ENCODE assay signal across 23 mouse cellular contexts in the genomic region with DNA sequence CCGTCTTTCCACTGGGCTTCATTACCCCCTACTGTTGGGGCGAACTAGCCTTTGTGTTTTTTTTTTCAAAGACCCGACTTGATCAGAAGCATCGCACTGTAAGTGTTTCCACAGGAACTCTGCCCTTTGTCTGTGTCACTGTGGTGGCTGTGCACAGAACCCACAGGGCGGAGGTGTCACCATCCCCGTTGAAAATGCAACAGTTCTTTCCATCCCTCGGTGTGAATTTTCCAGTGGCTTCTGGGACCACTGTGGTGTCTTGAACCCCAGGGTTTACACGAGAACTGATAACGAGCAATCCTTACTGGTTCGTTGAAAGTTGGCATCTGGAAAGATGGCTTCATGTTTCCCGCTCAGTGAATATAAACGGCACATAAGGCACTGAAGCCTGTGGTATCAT. TPM values are rescaled to one million over a fixed set of nuclear protein-coding genes. Genes with fewer than 3 reads are reported as not detected.
A peak's percentile ranks its signal among the peaks of the same experiment; 100 is the strongest.
DNase-seq lines count a peak whose midpoint lies in the region; ATAC-seq lines count a peak whose summit lies in the region.
"Had no signal": no experiment of that assay in that cellular context is flagged by ENCODE, and none has a peak within 500 bp of the region (broad histone marks: within the 10 kb centered on the region; RNA-seq: fewer than 3 reads in every experiment).

No protein-coding gene starts in this region.

- H3K27me3 ChIP-seq in heart, embryonic 12.5 days (replicated peaks) = no peaks in the 10 kb centered on the region
- H3K27me3 ChIP-seq in forebrain, embryonic 14.5 days (replicated peaks; ENCODE audit: control insufficient read depth, insufficient read depth, low read length) = no peaks in the 10 kb centered on the region
- H3K27me3 ChIP-seq: embryonic facial prominence, embryonic 12.5 days; forebrain, embryonic 13.5 days had no signal

- H3K4me1 ChIP-seq in heart, embryonic 12.5 days (replicated peaks) = peaks cover 15% of the 10 kb centered on the region
- H3K4me1 ChIP-seq in forebrain, embryonic 14.5 days (ENCODE audit: control insufficient read depth, insufficient read depth, low read length) = no peaks in the 10 kb centered on the region
- H3K4me1 ChIP-seq: forebrain, embryonic 13.5 days had no signal

- no peak overlapping the region for H3K4me3 ChIP-seq in heart, embryonic 12.5 days
- H3K4me3 ChIP-seq in forebrain, embryonic 14.5 days (ENCODE audit: low read depth, low read length) = no peak overlapping the region
- H3K4me3 ChIP-seq: embryonic facial prominence, embryonic 12.5 days; erythroblast, embryonic 14.5 days; forebrain, embryonic 13.5 days; layer of hippocampus, adult 2 months; midbrain, embryonic 10.5 days had no signal

- peak; percentile 51 for ATAC-seq in CD4-positive, CD25-positive, alpha-beta regulatory T cell, adult 4 months
- peak; percentile 44 for ATAC-seq in megakaryocyte, adult 5-6 weeks (ENCODE audit: poor library complexity, severe bottlenecking)
- no peak for ATAC-seq in heart, embryonic 12.5 days (ENCODE audit: insufficient number of reproducible peaks, low FRiP score)
- no peak for ATAC-seq in forebrain, embryonic 14.5 days
- ATAC-seq: forebrain, embryonic 13.5 days; intestine, postnatal 0 days had no signal

- peak; percentile 92 for DNase-seq in CD4-positive helper T cell, adult 2 months (ENCODE audit: low read depth, low spot score)
- DNase-seq in thymus, postnatal 0 days (ENCODE audit: low spot score) = peak; percentile 70
- no peak for DNase-seq in layer of hippocampus, postnatal 10 days (ENCODE audit: low spot score in 2 of 2)
- DNase-seq in cerebellum, adult 11-12 months = no peak
- no peak for DNase-seq in forebrain, embryonic 14.5 days (ENCODE audit: low spot score)
- DNase-seq: cerebellum, adult 9-11 months; gastrocnemius, postnatal 14 days; heart, postnatal 14 days; lung, adult 18-20 months; lung, postnatal 36 days; right cerebral cortex, adult 18-20 months had no signal

- no peaks in the 10 kb centered on the region for H3K36me3 ChIP-seq in heart, embryonic 12.5 days
- no peaks in the 10 kb centered on the region for H3K36me3 ChIP-seq in forebrain, embryonic 14.5 days (ENCODE audit: control insufficient read depth, insufficient read depth, low read length)
- H3K36me3 ChIP-seq: embryonic facial prominence, embryonic 12.5 days; midbrain, embryonic 10.5 days had no signal

- 52% methylated on average over 12 of the region's 12 CpGs for WGBS in heart, embryonic 12.5 days
- 65% methylated on average over 12 of the region's 12 CpGs for WGBS in forebrain, embryonic 14.5 days

- H3K9me3 ChIP-seq in heart, embryonic 12.5 days (replicated peaks) = no peaks in the 10 kb centered on the region
- no peaks in the 10 kb centered on the region for H3K9me3 ChIP-seq in forebrain, embryonic 14.5 days (replicated peaks; ENCODE audit: control insufficient read depth, low read length)
- H3K9me3 ChIP-seq: embryonic facial prominence, embryonic 12.5 days; forebrain, embryonic 13.5 days; midbrain, embryonic 10.5 days had no signal

- no peak overlapping the region for H3K27ac ChIP-seq in heart, embryonic 12.5 days (ENCODE audit: poor library complexity, severe bottlenecking)
- H3K27ac ChIP-seq in forebrain, embryonic 14.5 days (ENCODE audit: low read depth, low read length) = no peak overlapping the region
- H3K27ac ChIP-seq: embryonic facial prominence, embryonic 12.5 days; forebrain, embryonic 13.5 days; hindbrain, embryonic 14.5 days; kidney, postnatal 0 days; layer of hippocampus, adult 2 months; midbrain, embryonic 10.5 days had no signal

- H3K9ac ChIP-seq in heart, embryonic 12.5 days = no peak overlapping the region
- no peak overlapping the region for H3K9ac ChIP-seq in forebrain, embryonic 14.5 days (ENCODE audit: low read length)
- H3K9ac ChIP-seq: embryonic facial prominence, embryonic 12.5 days; forebrain, embryonic 13.5 days; hindbrain, embryonic 14.5 days had no signal

- H3K4me2 ChIP-seq in heart, embryonic 12.5 days = no peak overlapping the region
- H3K4me2 ChIP-seq in forebrain, embryonic 14.5 days (ENCODE audit: low read length) = no peak overlapping the region
- H3K4me2 ChIP-seq: embryonic facial prominence, embryonic 12.5 days; forebrain, embryonic 13.5 days; hindbrain, embryonic 14.5 days; liver, embryonic 11.5 days had no signal

RNA-seq across cellular contexts. Expression of a gene that starts 20.2 kb away (rescaled TPM):
- 10 to 100 TPM; 73.0 to 76.1 TPM for polyA plus RNA-seq in CD4-positive, CD25-positive, alpha-beta regulatory T cell, adult 4 months (2017; shearing (Covaris generic))
- total RNA-seq in megakaryocyte, adult 5-6 weeks (2015) = 15.5 and 15.6 TPM in 2 replicates
- total RNA-seq in megakaryocyte, adult 5-6 weeks (2017) = 14.0 and 14.1 TPM in 2 replicates
- polyA plus RNA-seq in thymus, postnatal 0 days (2015; fragmentation: Nextera tagmentation; extraction: Ambion mirVana) = 37.1 and 40.4 TPM in 2 replicates
- 1 to 10 TPM; 5.6 to 7.0 TPM for total RNA-seq in layer of hippocampus, postnatal 10 days (2021)
- 19.5 and 20.0 TPM in 2 replicates for polyA plus RNA-seq in heart, embryonic 12.5 days (2016; fragmentation: Nextera tagmentation; extraction: Ambion mirVana)
- 4.7 and 6.7 TPM in 2 replicates for polyA plus RNA-seq in forebrain, embryonic 14.5 days (2014; fragmentation: Nextera tagmentation; extraction: Ambion mirVana)

RNA-seq across cellular contexts. Expression of a gene that starts 58.6 kb away (rescaled TPM):
- under 1 TPM; 0.22 to 0.27 TPM for polyA plus RNA-seq in CD4-positive, CD25-positive, alpha-beta regulatory T cell, adult 4 months (2017; shearing (Covaris generic))
- 0.16 TPM in 1 of 2 replicates, not detected in the other for total RNA-seq in megakaryocyte, adult 5-6 weeks (2015)
- total RNA-seq in megakaryocyte, adult 5-6 weeks (2017) = not detected in 2 replicates
- 11.6 and 12.5 TPM in 2 replicates for polyA plus RNA-seq in thymus, postnatal 0 days (2015; fragmentation: Nextera tagmentation; extraction: Ambion mirVana)
- under 1 TPM in 1 of 2 experiments, not detected in 1; 0.13 TPM for total RNA-seq in layer of hippocampus, postnatal 10 days (2021)
- polyA plus RNA-seq in heart, embryonic 12.5 days (2016; fragmentation: Nextera tagmentation; extraction: Ambion mirVana) = 0.18 and 0.36 TPM in 2 replicates
- polyA plus RNA-seq in forebrain, embryonic 14.5 days (2014; fragmentation: Nextera tagmentation; extraction: Ambion mirVana) = 0.11 and 0.23 TPM in 2 replicates
- total RNA-seq: layer of hippocampus, adult 2 months had no signal
- polyA plus RNA-seq: erythroblast, embryonic 14.5 days had no signal

Comparison
In these comparisons a context has a peak if more than half of its experiments do, and no peak if none do; other contexts are left out.
1. DNase-seq: peak in CD4-positive helper T cell, adult 2 months (single experiment) and thymus, postnatal 0 days (single experiment); none in layer of hippocampus, postnatal 10 days (0 of 2), cerebellum, adult 11-12 months (single experiment) and forebrain, embryonic 14.5 days (single experiment).
2. ATAC-seq: peak in CD4-positive, CD25-positive, alpha-beta regulatory T cell, adult 4 months (single experiment) and megakaryocyte, adult 5-6 weeks (single experiment); none in heart, embryonic 12.5 days (single experiment) and forebrain, embryonic 14.5 days (single experiment).